Comparison of ENCODE assay signal across 20 mouse cellular contexts in genomic region chr2:152941106-152941505, GRCm38 (mm10). TPM values are rescaled to one million over a fixed set of nuclear protein-coding genes. Genes with fewer than 3 reads are reported as not detected.
"Had no signal": no experiment of that assay in that cellular context is flagged by ENCODE, and none has a peak within 500 bp of the region (broad histone marks: within the 10 kb centered on the region; RNA-seq: fewer than 3 reads in every experiment).

No protein-coding gene starts in this region.

- DNase-seq: retina, postnatal 1 day; right cerebral cortex, adult 18-20 months; right cerebral cortex, postnatal 14 days; right cerebral cortex, postnatal 25 days; right cerebral cortex, postnatal 4 days; spleen, adult 18-20 months; thymus, adult 18-20 months; thymus, adult 2 months; thymus, postnatal 36 days; thymus, postnatal 4 days had no signal

- H3K9me3 ChIP-seq: neural tube, embryonic 12.5 days; neural tube, embryonic 13.5 days; neural tube, embryonic 15.5 days; stomach, embryonic 15.5 days had no signal

- H3K9ac ChIP-seq: neural tube, embryonic 12.5 days; neural tube, embryonic 13.5 days; neural tube, embryonic 15.5 days; stomach, embryonic 15.5 days had no signal

- H3K27ac ChIP-seq: neural tube, embryonic 12.5 days; neural tube, embryonic 13.5 days; neural tube, embryonic 15.5 days; stomach, embryonic 15.5 days; stomach, postnatal 0 days had no signal

- H3K36me3 ChIP-seq: neural tube, embryonic 12.5 days; neural tube, embryonic 13.5 days; neural tube, embryonic 15.5 days; stomach, embryonic 15.5 days had no signal

- H3K4me2 ChIP-seq: neural tube, embryonic 12.5 days; neural tube, embryonic 13.5 days; neural tube, embryonic 15.5 days; stomach, embryonic 15.5 days had no signal

- H3K4me3 ChIP-seq: neural tube, embryonic 12.5 days; neural tube, embryonic 13.5 days; neural tube, embryonic 15.5 days; stomach, embryonic 15.5 days had no signal

RNA-seq across cellular contexts. Expression of gene Dusp15, which starts 10.4 kb away (rescaled TPM):
- polyA plus RNA-seq: small intestine, adult 2 months had no signal

RNA-seq across cellular contexts. Expression of gene Ttll9, which starts 21.2 kb away (rescaled TPM):
- polyA plus RNA-seq: small intestine, adult 2 months; stomach, postnatal 0 days had no signal

RNA-seq across cellular contexts. Expression of gene Mylk2, which starts 30.0 kb away (rescaled TPM):
- polyA plus RNA-seq: neural tube, embryonic 11.5 days; neural tube, embryonic 12.5 days; neural tube, embryonic 13.5 days; neural tube, embryonic 14.5 days; small intestine, adult 2 months; stomach, embryonic 14.5 days; testis, adult 2 months had no signal
